Mouse (Mus musculus): ENCODE results near the gene Gabbr1. TPM values are rescaled to one million over a fixed set of nuclear protein-coding genes. Genes with fewer than 3 reads are reported as not detected.

Gene Gabbr1
- 205 and 209 TPM in 2 replicates for polyA plus RNA-seq (2012; rRNA removed)

DNA sequence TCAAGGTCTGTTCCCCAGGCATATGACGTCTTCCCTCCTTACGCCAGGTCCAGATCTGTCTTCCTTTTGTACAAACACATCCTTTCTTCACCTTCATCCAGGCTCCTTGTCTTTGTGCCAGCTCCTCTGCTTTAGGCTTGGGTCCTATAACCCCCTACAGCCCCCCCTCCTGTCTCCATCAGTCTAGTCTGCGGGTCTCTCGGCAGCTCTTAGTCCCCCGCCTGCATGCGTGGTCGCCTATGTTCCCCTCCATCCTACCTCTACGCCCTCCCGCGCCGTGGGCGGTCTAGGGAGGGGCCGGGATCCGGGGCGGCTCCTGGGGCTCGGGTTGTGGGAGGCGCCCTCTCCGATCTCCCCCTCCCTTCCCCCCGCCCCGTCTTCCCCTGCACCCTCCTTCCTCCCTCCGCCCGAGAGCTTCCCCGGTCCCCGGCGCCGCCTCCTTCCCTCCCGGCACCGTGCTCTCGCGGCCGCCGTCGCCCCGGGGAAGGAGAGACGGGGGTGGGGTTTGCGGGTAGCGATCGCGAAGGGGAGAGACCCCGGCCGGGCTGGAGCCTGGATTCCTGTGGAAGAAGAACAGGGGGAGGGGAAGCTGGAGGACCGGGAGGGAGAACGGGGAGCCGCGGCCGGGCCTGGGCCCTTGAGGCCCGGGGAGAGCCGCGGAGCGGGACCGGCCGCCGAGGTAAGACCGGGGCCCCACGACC, at the start of gene Gabbr1:
Gene Gabbr1 (plus strand): TSS at position 356 of the 701 bp plus-strand sequence.

DNA sequence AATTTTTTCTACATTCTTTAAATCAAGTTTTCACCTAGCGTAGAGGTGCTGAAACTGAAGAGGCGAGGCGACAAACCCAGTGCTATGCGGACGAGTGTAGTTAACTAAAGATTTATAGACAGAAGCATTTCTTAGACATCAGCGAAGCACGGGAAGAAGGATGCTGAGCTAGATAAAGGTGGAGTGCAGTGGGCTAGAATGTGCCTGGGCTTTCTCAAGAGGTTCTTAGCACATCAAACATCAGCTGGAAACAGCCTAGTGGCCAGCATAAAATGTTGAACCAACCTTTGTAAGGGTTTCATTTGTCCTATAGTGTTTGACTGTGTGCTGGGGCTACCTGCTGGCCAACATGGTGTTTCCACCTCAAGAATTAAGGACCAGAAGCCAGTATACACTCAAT, 44.9 kb upstream of the Gabbr1 start, which contains the start of gene Zfp57:
Gene Zfp57 (plus strand): TSS at position 301 of the 400 bp plus-strand sequence.

DNA sequence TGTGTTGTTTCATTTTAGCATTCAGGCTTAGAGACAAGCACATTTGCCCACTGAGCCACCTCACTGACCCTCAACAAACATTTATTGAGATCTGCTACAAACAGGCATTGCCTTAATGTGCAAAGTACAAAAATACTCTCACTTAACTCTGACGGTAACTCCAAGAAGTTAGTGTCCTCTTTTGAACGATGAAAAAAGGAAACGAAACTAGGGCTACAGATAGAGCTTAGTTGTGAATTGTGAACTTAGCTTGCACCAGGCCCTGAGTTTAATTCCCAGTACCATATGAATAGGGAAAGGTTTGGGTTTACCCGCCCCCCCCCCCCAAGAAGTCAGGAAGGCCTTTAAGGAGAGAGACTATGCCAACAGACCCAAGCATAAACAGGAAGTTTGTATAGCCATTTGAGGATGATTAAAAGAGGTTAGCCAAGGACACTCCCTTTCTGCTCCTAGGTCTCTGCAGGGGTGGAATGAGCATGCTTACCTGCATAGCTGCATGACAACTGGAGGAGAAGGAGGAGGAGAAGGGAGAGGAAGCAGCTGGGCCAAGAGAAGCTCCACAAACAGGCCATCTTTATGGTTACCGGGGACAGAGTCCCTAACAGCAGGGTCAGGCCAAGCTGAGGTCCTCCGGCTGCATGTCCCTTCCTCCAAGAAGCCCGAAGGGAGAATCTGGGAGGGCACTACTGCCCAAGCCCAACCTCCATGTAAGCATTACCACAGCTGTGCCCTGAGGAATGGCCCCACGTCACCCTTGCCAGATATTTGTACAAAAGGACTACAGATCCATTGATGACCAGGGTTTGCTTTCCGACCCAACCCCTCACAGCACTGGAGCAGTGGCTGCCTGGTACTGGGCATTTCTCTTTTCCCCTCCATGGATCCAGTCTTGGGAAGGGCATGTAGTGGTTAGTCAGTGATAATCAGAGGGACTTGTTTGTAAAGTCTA, 22.9 kb upstream of the Gabbr1 start, which contains the start of gene Mog:
Gene Mog (minus strand): TSS at position 771 of the 949 bp plus-strand sequence.

DNA sequence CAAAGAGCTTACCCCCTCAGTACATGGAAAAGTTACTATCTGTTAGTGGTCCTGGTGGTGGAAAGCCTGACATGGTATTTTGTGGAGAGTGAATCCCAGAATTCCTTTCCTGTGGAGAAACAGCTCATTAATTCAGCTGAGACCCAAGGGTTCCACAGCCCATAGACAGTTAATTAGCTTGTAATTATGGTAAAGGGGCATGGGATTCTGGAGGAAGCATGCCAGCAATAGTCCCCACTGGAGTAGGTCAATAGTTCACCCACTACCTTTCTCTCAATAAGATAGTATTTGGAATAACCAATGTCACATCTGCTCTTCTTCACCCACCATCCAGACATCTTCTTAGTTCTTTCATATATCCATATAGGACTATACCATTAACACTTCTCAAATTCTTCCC, 42.6 kb downstream of the Gabbr1 start, which contains the start of gene Olfr90:
Gene Olfr90 (minus strand): TSS at position 101 of the 400 bp plus-strand sequence.

DNA sequence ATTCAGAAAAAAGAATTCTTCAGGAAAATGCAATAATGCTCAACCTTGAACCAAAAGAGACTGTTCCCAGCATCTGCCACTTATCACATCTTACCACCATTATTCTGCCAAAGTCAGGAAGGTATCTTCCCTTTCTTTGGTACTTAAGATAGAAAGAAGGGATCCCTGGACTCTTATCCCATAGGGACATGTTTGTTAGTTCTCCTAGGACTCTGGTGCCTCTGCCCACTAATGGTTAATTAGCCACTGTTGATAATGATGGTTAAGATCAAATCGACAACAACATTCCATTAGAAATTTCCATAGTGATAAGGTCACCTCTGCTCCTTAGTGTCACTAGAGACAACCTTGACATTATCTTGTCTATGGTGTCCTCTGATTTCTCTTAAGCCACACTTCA, 52.4 kb downstream of the Gabbr1 start, which contains the start of gene Olfr91:
Gene Olfr91 (minus strand): TSS at position 101 of the 400 bp plus-strand sequence.

DNA sequence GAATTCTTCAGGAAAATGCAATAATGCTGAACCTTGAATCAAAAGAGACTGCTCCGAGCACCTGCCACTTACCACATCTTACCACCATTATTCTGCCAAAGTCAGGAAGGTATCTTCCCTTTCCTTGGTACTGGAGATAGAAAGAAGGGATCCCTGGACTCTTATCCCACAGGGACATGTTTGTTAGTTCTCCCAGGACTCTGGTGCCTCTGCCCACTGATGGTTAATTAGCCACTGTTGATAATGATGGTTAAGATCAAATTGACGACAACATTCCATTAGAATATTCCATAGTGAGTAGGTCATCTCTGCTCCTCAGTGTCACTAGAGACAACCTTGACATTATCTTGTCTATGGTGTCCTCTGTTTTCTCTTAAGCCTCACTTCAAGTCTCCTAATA, 74.2 kb downstream of the Gabbr1 start, which contains the start of gene Olfr92:
Gene Olfr92 (minus strand): TSS at position 101 of the 400 bp plus-strand sequence.

Other genes starting within 250 kb of the Gabbr1 start
- not detected in 2 replicates for gene H2-M10.6, start 233.8 kb upstream of the Gabbr1 start, polyA plus RNA-seq (2012; rRNA removed)
- 35.7 and 40.5 TPM in 2 replicates for gene Trim26, start 208.8 kb upstream of the Gabbr1 start, polyA plus RNA-seq (2012; rRNA removed)
- 0.09 and 0.11 TPM in 2 replicates for gene Trim15, start 178.8 kb upstream of the Gabbr1 start, polyA plus RNA-seq (2012; rRNA removed)
- gene Trim10, start 176.4 kb upstream of the Gabbr1 start, polyA plus RNA-seq (2012; rRNA removed): 0.29 and 0.55 TPM in 2 replicates
- gene Trim40, start 155.8 kb upstream of the Gabbr1 start, polyA plus RNA-seq (2012; rRNA removed): 0.16 TPM in 1 of 2 replicates, not detected in the other
- 0.02 TPM in 1 of 2 replicates, not detected in the other for gene Trim31, start 147.8 kb upstream of the Gabbr1 start, polyA plus RNA-seq (2012; rRNA removed)
- 0.25 and 0.30 TPM in 2 replicates for gene Rnf39, start 103.0 kb upstream of the Gabbr1 start, polyA plus RNA-seq (2012; rRNA removed)
- 163 and 175 TPM in 2 replicates for gene Ppp1r11, start 94.2 kb upstream of the Gabbr1 start, polyA plus RNA-seq (2012; rRNA removed)
- 59.2 and 62.7 TPM in 2 replicates for gene Znrd1, start 87.4 kb upstream of the Gabbr1 start, polyA plus RNA-seq (2012; rRNA removed)
- 4.9 and 5.0 TPM in 2 replicates for gene Znrd1as, start 87.4 kb upstream of the Gabbr1 start, polyA plus RNA-seq (2012; rRNA removed)
- 1.4 and 2.1 TPM in 2 replicates for gene 2410137M14Rik, start 64.7 kb upstream of the Gabbr1 start, polyA plus RNA-seq (2012; rRNA removed)
- 14.7 and 16.0 TPM in 2 replicates for gene H2-M5, start 56.4 kb upstream of the Gabbr1 start, polyA plus RNA-seq (2012; rRNA removed)
- 401 and 458 TPM in 2 replicates for gene Zfp57, start 44.8 kb upstream of the Gabbr1 start, polyA plus RNA-seq (2012; rRNA removed)
- gene Mog, start 22.6 kb upstream of the Gabbr1 start, polyA plus RNA-seq (2012; rRNA removed): 0.04 and 0.11 TPM in 2 replicates
- not detected in 2 replicates for gene Olfr90, start 42.5 kb downstream of the Gabbr1 start, polyA plus RNA-seq (2012; rRNA removed)
- not detected in 2 replicates for gene Olfr91, start 52.3 kb downstream of the Gabbr1 start, polyA plus RNA-seq (2012; rRNA removed)
- not detected in 2 replicates for gene Olfr92, start 74.1 kb downstream of the Gabbr1 start, polyA plus RNA-seq (2012; rRNA removed)
- not detected in 2 replicates for gene Olfr93, start 115.5 kb downstream of the Gabbr1 start, polyA plus RNA-seq (2012; rRNA removed)
- gene Ubd, start 147.9 kb downstream of the Gabbr1 start, polyA plus RNA-seq (2012; rRNA removed): 0.15 and 0.41 TPM in 2 replicates
- 0.04 TPM in 1 of 2 replicates, not detected in the other for gene Olfr94, start 155.0 kb downstream of the Gabbr1 start, polyA plus RNA-seq (2012; rRNA removed)
- gene Olfr95, start 167.2 kb downstream of the Gabbr1 start, polyA plus RNA-seq (2012; rRNA removed): 0.01 TPM in 1 of 2 replicates, not detected in the other
- gene Olfr96, start 174.2 kb downstream of the Gabbr1 start, polyA plus RNA-seq (2012; rRNA removed): not detected in 2 replicates
- not detected in 2 replicates for gene Olfr97, start 191.4 kb downstream of the Gabbr1 start, polyA plus RNA-seq (2012; rRNA removed)
- not detected in 2 replicates for gene Olfr98, start 217.8 kb downstream of the Gabbr1 start, polyA plus RNA-seq (2012; rRNA removed)
- 0.74 and 0.78 TPM in 2 replicates for gene H2-M3, start 224.3 kb downstream of the Gabbr1 start, polyA plus RNA-seq (2012; rRNA removed)
- gene Olfr99, start 237.5 kb downstream of the Gabbr1 start, polyA plus RNA-seq (2012; rRNA removed): not detected in 2 replicates